Mouse (Mus musculus): ENCODE measurements around the gene Nit2. TPM values are rescaled to one million over a fixed set of nuclear protein-coding genes. Genes with fewer than 3 reads are reported as not detected.

Gene Nit2
- polyA plus RNA-seq, 1 experiment from 2014 or later = 68.1 TPM

GRCm38 (mm10) chr16:57120913-57121815, 46.0 kb downstream of the Nit2 start, which contains the start of gene Tomm70a:
Tomm70a (plus strand) TSS chr16:57121703.
- H3K4me3 ChIP-seq = peak within 1 kb of the TSS; percentile 99
- H3K27me3 ChIP-seq (replicated peaks; ENCODE audit: low read depth, poor library complexity, severe bottlenecking) = no peaks in the 10 kb centered on the region
- H3K9me3 ChIP-seq = no peaks in the 10 kb centered on the region
- H3K36me3 ChIP-seq (replicated peaks) = 0 out of 2 replicates have a peak, but pooled peaks cover 4% of the 10 kb centered on the region
- H3K27ac ChIP-seq (replicated peaks) = peak within 1 kb of the TSS; percentile 97
- WGBS = under 1% methylated on average over 37 of the region's 37 CpGs
- peaks cover 17% of the 10 kb centered on the region for H3K4me1 ChIP-seq
- DNase-seq (ENCODE audit: low spot score) = peak; percentile 95

GRCm38 (mm10) chr16:57117562-57117961, 49.6 kb downstream of the Nit2 start:
- Histone ChIP-seq H3K36me3 (replicated peaks) (no peaks in the 10 kb centered on the region), H3K4me1 (peaks cover 2% of the 10 kb centered on the region), H3K4me3 (no peak overlapping the region), H3K27me3 (replicated peaks; ENCODE audit: low read depth, poor library complexity, severe bottlenecking) (no peaks in the 10 kb centered on the region), H3K27ac (replicated peaks) (no peak overlapping the region), H3K9me3 (no peaks in the 10 kb centered on the region)
- WGBS = 85% methylated on average over 2 of the region's 2 CpGs
- no peak for DNase-seq (ENCODE audit: low spot score)

- no peaks in the 10 kb centered on the region for H3K36me3 ChIP-seq (replicated peaks)
- DNase-seq (ENCODE audit: low spot score) = no peak
Observed at GRCm38 (mm10) chr16:57116066-57116465, 51.1 kb downstream of the Nit2 start.

More at GRCm38 (mm10) chr16:57116066-57116465, 51.1 kb downstream of the Nit2 start:
- H3K9me3 ChIP-seq = no peaks in the 10 kb centered on the region
- no peak overlapping the region for H3K27ac ChIP-seq (replicated peaks)
- no peaks in the 10 kb centered on the region for H3K4me1 ChIP-seq
- no peak overlapping the region for H3K4me3 ChIP-seq
- H3K27me3 ChIP-seq (replicated peaks; ENCODE audit: low read depth, poor library complexity, severe bottlenecking) = no peaks in the 10 kb centered on the region

Other genes starting within 250 kb of the Nit2 start
- not detected in 2 replicates for gene Lnp1, start 239.3 kb downstream of the Nit2 start, polyA plus RNA-seq (2016; fragmentation: Nextera tagmentation; extraction: Ambion mirVana)
- gene Tmem45a2, start 96.0 kb downstream of the Nit2 start, polyA plus RNA-seq (2016; fragmentation: Nextera tagmentation; extraction: Ambion mirVana) = not detected in 2 replicates
- 50.0 and 50.3 TPM in 2 replicates for gene Tomm70a, start 45.6 kb downstream of the Nit2 start, polyA plus RNA-seq (2016; fragmentation: Nextera tagmentation; extraction: Ambion mirVana)
- gene Tbc1d23, start 64.2 kb upstream of the Nit2 start, polyA plus RNA-seq (2016; fragmentation: Nextera tagmentation; extraction: Ambion mirVana) = 20.1 and 20.7 TPM in 2 replicates
- 0.06 TPM in 1 of 2 replicates, not detected in the other for gene Tmem30c, start 125.5 kb upstream of the Nit2 start, polyA plus RNA-seq (2016; fragmentation: Nextera tagmentation; extraction: Ambion mirVana)
- 11.5 and 12.7 TPM in 2 replicates for gene Filip1l, start 185.8 kb upstream of the Nit2 start, polyA plus RNA-seq (2016; fragmentation: Nextera tagmentation; extraction: Ambion mirVana)

All from embryonic facial prominence, embryonic 10.5 days (tissue).